Mouse (Mus musculus) thymus, adult 2 months (tissue): Measurements from ENCODE around the gene Gm13889. TPM values are rescaled to one million over a fixed set of nuclear protein-coding genes. Genes with fewer than 3 reads are reported as not detected.

ENCODE experiments used
- DNase-seq: peaks from one replicate; pipeline ENCODE4 v3.0.0; 2021
- H3K27ac ChIP-seq: fragments of 200-500 bp; 2 replicates; pipeline ENCODE4 v1.5.1; 2012; ENCODE audit warnings: low read length, control low read depth; ENCODE audit not compliant: control insufficient read depth, insufficient read depth
- H3K27me3 ChIP-seq: fragments of 200-500 bp; 2 replicates; pipeline ENCODE4 v1.6.1; 2012; ENCODE audit warnings: mild to moderate bottlenecking, low read length, moderate library complexity, mixed read lengths; ENCODE audit not compliant: control insufficient read depth, insufficient read depth
- H3K36me3 ChIP-seq: fragments of 200-500 bp; 2 replicates; pipeline ENCODE4 v1.6.1; 2012; ENCODE audit warnings: mild to moderate bottlenecking, low read length, moderate library complexity; ENCODE audit not compliant: control insufficient read depth, insufficient read depth
- H3K4me1 ChIP-seq: fragments of 200-500 bp; replicated peaks from 2 replicates; pipeline ENCODE4 v1.6.1; 2012; ENCODE audit warnings: low read length; ENCODE audit not compliant: control insufficient read depth, insufficient read depth
- H3K4me3 ChIP-seq: fragments of 200-500 bp; 2 replicates; pipeline ENCODE4 v1.5.1; 2012; ENCODE audit warnings: mild to moderate bottlenecking, low read length, control low read depth, moderate library complexity; ENCODE audit not compliant: control insufficient read depth, insufficient read depth
- CTCF ChIP-seq: fragments of 200-500 bp; IDR thresholded peaks from 2 replicates; pipeline ENCODE4 v1.5.1; 2012; ENCODE audit warnings: mild to moderate bottlenecking, control low read depth, low read length, moderate library complexity, borderline replicate concordance; ENCODE audit not compliant: control insufficient read depth, poor library complexity, insufficient read depth; ENCODE audit errors: extremely low read depth
- POLR2A ChIP-seq: fragments of 200-500 bp; IDR thresholded peaks from 2 replicates; pipeline ENCODE4 v1.6.1; 2012; ENCODE audit warnings: mild to moderate bottlenecking, low read length, control low read depth, moderate library complexity; ENCODE audit not compliant: control insufficient read depth, poor library complexity, insufficient read depth; ENCODE audit errors: extremely low read depth
- WGBS: fragments of 180-500 bp; shearing (Covaris S2); methylation state at CpG from one replicate; pipeline ENCODE4 v1.1.7; 2018; 5-methylcytosine and 5-hydroxymethylcytosine counted together
- polyA plus RNA-seq: library from polyadenylated mRNA; depleted of rRNA; stranded (reverse); fragments of >200 nt; gene quantifications from 2 replicates; pipeline ENCODE4 v1.2.3, GENCODE M21; 2012

The Gm13889 gene
- polyA plus RNA-seq, 1 experiment: 7.4 TPM

DNA sequence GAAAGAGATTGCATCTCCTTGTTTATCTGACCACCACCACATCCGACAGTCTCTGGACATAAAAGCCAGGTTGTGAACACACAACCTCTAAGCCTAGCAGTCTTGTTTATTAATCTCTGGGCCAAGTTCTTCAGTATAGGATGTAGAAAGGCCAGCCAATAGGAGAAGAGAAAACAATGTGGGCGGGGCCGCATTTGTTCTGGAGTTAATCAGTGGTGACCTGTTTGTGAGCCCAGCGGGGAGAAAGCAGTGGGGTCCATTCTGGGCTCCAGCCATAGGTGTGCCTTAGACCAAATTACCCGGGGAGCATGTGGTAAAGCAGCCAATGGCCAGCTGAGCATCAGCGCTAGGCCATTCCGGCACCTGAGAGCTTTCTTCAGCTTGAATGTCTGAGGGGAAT lies 18.0 kb upstream of the Gm13889 start:
- Histone ChIP-seq H3K27ac (no peak overlapping the region), H3K27me3 (no peaks in the 10 kb centered on the region), H3K36me3 (no peaks in the 10 kb centered on the region), H3K4me3 (no peak overlapping the region), H3K4me1 (peaks cover 10% of the 10 kb centered on the region; the same call in 1 of the 2 replicates)
- TF ChIP-seq CTCF: no peak
- TF ChIP-seq POLR2A: no peak
- DNase-seq: no peak
- 93% methylated on average over 7 of the region's 7 CpGs for WGBS

GRCm38 (mm10) chr2:93971647-93972046 lies 14.6 kb upstream of the Gm13889 start:
- no peak for DNase-seq
- 89% methylated on average over 3 of the region's 3 CpGs for WGBS
- Histone ChIP-seq H3K27me3 (no peaks in the 10 kb centered on the region), H3K36me3 (no peaks in the 10 kb centered on the region), H3K4me3 (no peak overlapping the region), H3K27ac (no peak overlapping the region), H3K4me1 (peaks cover 9% of the 10 kb centered on the region; the same call in 1 of the 2 replicates)
- TF ChIP-seq CTCF: no peak
- no peak for TF ChIP-seq POLR2A

DNA sequence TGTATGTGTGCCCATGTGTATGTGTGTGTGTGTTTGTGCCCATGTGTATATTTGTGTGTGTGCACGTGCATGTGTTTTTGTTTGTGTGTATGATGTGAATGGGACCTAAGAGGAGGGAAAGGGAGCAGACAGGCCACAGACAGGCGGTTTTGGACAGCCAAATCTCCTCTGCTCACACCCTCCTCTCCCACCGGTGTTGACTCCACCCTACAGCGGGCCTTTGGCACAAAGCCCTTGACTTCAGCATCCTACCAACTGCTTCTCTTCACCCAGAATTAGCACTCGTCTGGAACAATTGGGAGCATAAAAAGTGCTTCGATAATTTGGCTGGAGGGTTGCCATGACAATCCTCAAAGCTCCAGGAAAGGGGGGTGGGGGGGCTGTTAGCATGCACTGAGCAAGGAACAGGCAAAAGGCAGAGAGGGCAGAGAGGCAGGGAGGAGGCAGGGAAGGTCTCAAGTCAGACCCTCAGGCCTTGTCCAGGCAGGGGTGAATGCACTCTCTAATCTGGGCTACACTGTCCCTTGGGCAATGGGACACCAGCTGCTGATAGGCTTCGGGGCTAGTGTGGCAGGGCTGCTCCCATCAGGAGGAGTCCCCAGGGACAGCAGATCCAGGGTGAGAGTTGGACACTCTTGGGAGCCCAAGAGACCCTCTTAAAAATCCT lies 7.6 kb upstream of the Gm13889 start:
- no peaks in the 10 kb centered on the region for H3K4me1 ChIP-seq
- TF ChIP-seq POLR2A (no peak), CTCF (no peak)
- H3K36me3 ChIP-seq: no peaks in the 10 kb centered on the region
- 90% methylated on average over 7 of the region's 7 CpGs for WGBS
- H3K4me3 ChIP-seq: no peak overlapping the region
- H3K27me3 ChIP-seq: no peaks in the 10 kb centered on the region
- no peak for DNase-seq
- no peak overlapping the region for H3K27ac ChIP-seq

GRCm38 (mm10) chr2:93963802-93964201 lies 6.8 kb upstream of the Gm13889 start:
- no peak overlapping the region for H3K4me3 ChIP-seq
- H3K27me3 ChIP-seq: no peaks in the 10 kb centered on the region
- no peak for DNase-seq
- no peaks in the 10 kb centered on the region for H3K36me3 ChIP-seq
- 86% methylated on average over 1 of the region's 1 CpGs for WGBS
- H3K4me1 ChIP-seq: no peaks in the 10 kb centered on the region
- no peak overlapping the region for H3K27ac ChIP-seq
- TF ChIP-seq CTCF (no peak), POLR2A (no peak)

- H3K27me3 ChIP-seq: no peaks in the 10 kb centered on the region; the same call in 1 of the 2 replicates
- no peak overlapping the region for H3K4me3 ChIP-seq
- H3K27ac ChIP-seq: no peak overlapping the region
- WGBS: 77% methylated on average over 8 of the region's 8 CpGs
- no peak for DNase-seq
- no peaks in the 10 kb centered on the region for H3K36me3 ChIP-seq
- H3K4me1 ChIP-seq: no peaks in the 10 kb centered on the region
- TF ChIP-seq POLR2A (no peak), CTCF (no peak)
Observed at GRCm38 (mm10) chr2:93961716-93962115, 4.7 kb upstream of the Gm13889 start.

DNA sequence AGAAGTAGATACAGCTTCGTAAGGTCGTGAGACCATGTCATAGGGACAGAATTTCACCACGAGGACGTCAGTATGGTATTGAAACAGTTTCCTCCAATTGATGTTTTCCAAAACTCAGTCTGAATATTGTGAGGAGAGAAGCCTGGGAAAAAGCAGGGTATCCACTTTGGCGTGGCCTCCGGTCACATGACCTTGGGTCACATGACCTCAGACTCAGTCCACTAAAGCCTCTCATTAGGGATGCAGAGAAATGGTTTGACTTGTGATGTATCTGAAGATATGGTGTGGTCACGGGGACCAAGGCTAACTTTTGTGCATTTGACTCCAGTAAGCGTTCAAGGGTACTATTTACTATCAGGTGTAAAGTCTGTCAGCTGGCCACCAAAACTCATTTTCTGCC lies 2.3 kb upstream of the Gm13889 start:
- H3K36me3 ChIP-seq: no peaks in the 10 kb centered on the region
- H3K4me1 ChIP-seq: peaks cover 10% of the 10 kb centered on the region
- no peak for DNase-seq
- peaks cover 8% of the 10 kb centered on the region for H3K27me3 ChIP-seq
- no peak overlapping the region for H3K4me3 ChIP-seq
- no peak overlapping the region for H3K27ac ChIP-seq
- TF ChIP-seq CTCF (no peak), POLR2A (no peak)
- WGBS: 89% methylated on average over 8 of the region's 8 CpGs

DNA sequence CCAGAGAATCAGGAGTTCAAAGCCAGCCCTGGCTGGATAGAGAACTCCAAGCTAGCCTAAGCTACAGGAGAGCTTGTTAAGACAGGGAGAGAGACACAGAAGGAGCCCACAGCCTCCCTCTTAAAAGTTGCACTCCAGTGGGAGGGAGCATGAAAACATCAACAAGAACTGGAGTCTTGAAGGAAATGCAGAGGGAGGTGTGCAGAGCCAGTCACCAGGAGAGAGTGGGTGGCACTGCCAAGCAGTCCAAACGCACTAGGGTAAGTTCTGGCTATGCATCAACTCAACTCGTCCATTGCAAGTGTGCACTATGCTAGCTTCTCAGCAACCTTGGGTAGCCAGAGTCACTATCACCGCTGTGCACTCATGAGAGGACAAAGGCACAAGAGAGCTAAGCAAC lies 1.2 kb upstream of the Gm13889 start:
- WGBS: 92% methylated on average over 3 of the region's 3 CpGs
- no peak overlapping the region for H3K4me3 ChIP-seq
- H3K27me3 ChIP-seq: peaks cover 8% of the 10 kb centered on the region
- TF ChIP-seq POLR2A (no peak), CTCF (no peak)
- no peak for DNase-seq
- H3K27ac ChIP-seq: no peak overlapping the region
- peaks cover 10% of the 10 kb centered on the region for H3K4me1 ChIP-seq
- H3K36me3 ChIP-seq: no peaks in the 10 kb centered on the region
